Mouse (Mus musculus) midbrain, embryonic 16.5 days (tissue): Measurements from ENCODE around the gene Cdc42ep4. TPM values are rescaled to one million over a fixed set of nuclear protein-coding genes. Genes with fewer than 3 reads are reported as not detected.

Source experiments
- ATAC-seq: fragments of 200-750 bp; cut with Nextera tagmentation; 2 replicates; pipeline ENCODE4 v1.8.0; 2017; ENCODE audit warnings: moderate TSS enrichment
- H3K27ac ChIP-seq: fragments of 300-500 bp; sonication (generic); 2 replicates; pipeline ENCODE4 v1.5.1; 2014; ENCODE audit warnings: mild to moderate bottlenecking, low read length, mixed read lengths
- H3K27me3 ChIP-seq: fragments of 300-500 bp; sonication (generic); 2 replicates; pipeline ENCODE4 v1.6.1; 2014; ENCODE audit warnings: low read depth, low read length, mixed read lengths; ENCODE audit not compliant: control insufficient read depth, insufficient read depth
- H3K36me3 ChIP-seq: fragments of 300-500 bp; sonication (generic); 2 replicates; pipeline ENCODE4 v1.6.1; 2014; ENCODE audit warnings: mild to moderate bottlenecking, low read length, moderate library complexity, mixed read lengths; ENCODE audit not compliant: control insufficient read depth, insufficient read depth
- H3K4me1 ChIP-seq: fragments of 300-500 bp; sonication (generic); 2 replicates; pipeline ENCODE4 v1.6.1; 2014; ENCODE audit warnings: mild to moderate bottlenecking, low read length, mixed read lengths; ENCODE audit not compliant: control insufficient read depth, insufficient read depth
- H3K4me2 ChIP-seq: fragments of 300-500 bp; sonication (generic); 2 replicates; pipeline ENCODE4 v1.6.1; 2014; ENCODE audit warnings: mild to moderate bottlenecking, low read length, mixed read lengths
- H3K4me3 ChIP-seq: fragments of 300-500 bp; sonication (generic); 2 replicates; pipeline ENCODE4 v1.5.1; 2014; ENCODE audit warnings: low read depth, mild to moderate bottlenecking, low read length, moderate library complexity, mixed read lengths
- H3K9ac ChIP-seq: fragments of 300-500 bp; sonication (generic); 2 replicates; pipeline ENCODE4 v1.6.1; 2014; ENCODE audit warnings: low read depth, low read length, mixed read lengths
- H3K9me3 ChIP-seq: fragments of 300-500 bp; sonication (generic); replicated peaks from 2 replicates; pipeline ENCODE4 v1.6.1; 2014; ENCODE audit warnings: mild to moderate bottlenecking, low read length, mixed read lengths; ENCODE audit not compliant: control insufficient read depth, poor library complexity, severe bottlenecking
- WGBS: fragments of 180-500 bp; shearing (Covaris S2); extraction: QIAGEN DNeasy Blood & Tissue Kit; methylation state at CpG from one replicate; pipeline ENCODE4 v1.1.7; 2014; 5-methylcytosine and 5-hydroxymethylcytosine counted together
- polyA plus RNA-seq: library from polyadenylated mRNA; unstranded; fragments of >200 nt; fragmentation: Nextera tagmentation; extraction: Ambion mirVana; gene quantifications from 2 replicates; pipeline ENCODE4 v1.2.1, GENCODE M21; 2015

The Cdc42ep4 gene
- polyA plus RNA-seq, 1 experiment from 2014 or later = 73.2 TPM

DNA sequence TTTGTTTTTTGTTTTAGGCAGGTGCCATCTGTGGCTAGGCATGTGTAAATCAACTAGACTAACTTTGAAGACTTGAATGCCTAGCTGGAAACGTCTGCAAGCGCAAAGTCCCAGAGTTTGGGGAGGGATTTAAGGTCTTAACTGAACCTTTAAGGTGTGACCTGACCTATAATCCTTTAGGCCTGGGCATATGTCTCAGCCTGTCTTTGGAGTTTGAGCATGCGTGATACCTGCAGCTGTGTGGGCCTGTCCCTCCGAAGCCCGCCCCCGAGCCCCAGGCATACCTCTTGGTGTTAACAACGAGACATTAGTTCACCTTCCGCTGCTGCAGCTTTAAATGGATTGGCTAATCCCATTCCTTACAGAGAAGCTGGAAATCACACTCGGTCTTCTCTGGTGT is 3.2 kb upstream of the Cdc42ep4 start:
- Histone ChIP-seq H3K27ac (no peak overlapping the region), H3K4me3 (no peak overlapping the region), H3K4me1 (peaks cover 9% of the 10 kb centered on the region), H3K36me3 (no peaks in the 10 kb centered on the region), H3K27me3 (no peaks in the 10 kb centered on the region), H3K9ac (no peak overlapping the region), H3K4me2 (no peak overlapping the region), H3K9me3 (no peaks in the 10 kb centered on the region)
- 33% methylated on average over 9 of the region's 9 CpGs for WGBS
- ATAC-seq = no peak

DNA sequence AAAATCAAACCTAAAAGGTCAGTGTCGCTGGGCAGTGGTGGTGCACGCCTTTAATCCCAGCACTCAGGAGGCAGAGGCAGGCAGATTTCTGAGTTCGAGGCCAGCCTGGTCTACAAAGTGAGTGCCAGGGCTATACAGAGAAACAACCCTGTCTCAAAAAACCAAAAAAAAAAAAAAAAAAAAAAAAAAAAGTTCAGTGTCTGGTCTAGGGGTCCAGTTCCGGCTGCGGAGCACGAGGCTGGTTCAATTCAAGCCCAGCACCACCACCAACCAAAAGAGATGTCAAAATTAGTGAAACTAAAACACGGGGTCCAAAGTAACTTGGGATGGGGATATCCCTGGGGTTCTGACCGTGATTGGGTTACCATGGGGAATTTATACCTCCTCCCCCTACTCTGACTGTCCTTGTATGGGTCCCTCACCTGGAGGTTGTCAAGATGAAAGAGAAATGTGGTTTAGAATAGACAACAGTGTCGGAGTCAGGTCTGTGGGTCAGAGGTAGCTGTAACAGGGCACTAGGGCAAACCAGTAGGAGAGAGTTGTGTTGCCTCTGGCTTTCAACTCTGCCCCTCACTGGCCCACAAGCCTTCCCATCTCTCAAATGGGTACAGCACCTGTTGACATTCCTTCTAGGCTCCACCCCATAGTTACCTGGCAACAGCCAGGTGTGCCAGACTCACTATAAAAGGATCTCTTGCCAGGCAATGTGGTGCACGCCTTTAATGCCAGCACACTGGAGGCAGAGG is 1.2 kb upstream of the Cdc42ep4 start:
- WGBS = 94% methylated on average over 10 of the region's 10 CpGs
- Histone ChIP-seq H3K36me3 (no peaks in the 10 kb centered on the region), H3K4me1 (peaks cover 29% of the 10 kb centered on the region), H3K9ac (no peak overlapping the region), H3K9me3 (no peaks in the 10 kb centered on the region), H3K4me2 (no peak overlapping the region), H3K27me3 (no peaks in the 10 kb centered on the region), H3K4me3 (no peak overlapping the region), H3K27ac (no peak overlapping the region)
- no peak for ATAC-seq

DNA sequence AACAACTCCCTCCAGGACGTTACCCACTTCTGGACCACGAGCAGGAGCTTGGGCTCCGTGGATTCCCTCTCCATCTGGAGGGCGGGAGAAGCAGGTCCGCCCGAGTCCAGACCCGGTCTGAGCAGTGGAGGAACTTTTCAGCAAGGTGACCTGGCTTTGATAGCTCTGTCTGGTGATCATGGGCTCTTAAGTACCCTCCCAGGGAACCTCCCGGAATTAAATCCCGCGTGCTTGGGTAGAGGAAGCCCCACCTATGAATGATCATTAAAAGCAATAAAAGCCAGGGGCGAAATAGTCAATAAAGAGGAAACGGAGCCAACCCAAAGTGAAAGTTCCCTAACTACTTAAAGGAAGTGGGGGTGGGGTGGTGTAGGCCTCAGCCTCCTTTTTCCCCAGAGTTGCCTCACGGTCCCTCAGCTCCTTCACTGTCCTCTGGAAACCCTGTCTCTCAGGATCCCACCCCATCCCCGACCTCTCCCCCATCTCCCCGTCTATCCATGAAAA is 529 bp upstream of the Cdc42ep4 start:
- peak overlapping the region; percentile 94 for H3K27ac ChIP-seq
- H3K4me2 ChIP-seq = peak overlapping the region; percentile 75
- no peak for ATAC-seq
- H3K4me1 ChIP-seq = peaks cover 33% of the 10 kb centered on the region
- H3K9me3 ChIP-seq = no peaks in the 10 kb centered on the region
- H3K4me3 ChIP-seq = peak overlapping the region; percentile 86
- H3K27me3 ChIP-seq = no peaks in the 10 kb centered on the region
- 27% methylated on average over 15 of the region's 15 CpGs for WGBS
- peak overlapping the region; percentile 55; the same call in 1 of the 2 replicates for H3K9ac ChIP-seq
- no peaks in the 10 kb centered on the region for H3K36me3 ChIP-seq

DNA sequence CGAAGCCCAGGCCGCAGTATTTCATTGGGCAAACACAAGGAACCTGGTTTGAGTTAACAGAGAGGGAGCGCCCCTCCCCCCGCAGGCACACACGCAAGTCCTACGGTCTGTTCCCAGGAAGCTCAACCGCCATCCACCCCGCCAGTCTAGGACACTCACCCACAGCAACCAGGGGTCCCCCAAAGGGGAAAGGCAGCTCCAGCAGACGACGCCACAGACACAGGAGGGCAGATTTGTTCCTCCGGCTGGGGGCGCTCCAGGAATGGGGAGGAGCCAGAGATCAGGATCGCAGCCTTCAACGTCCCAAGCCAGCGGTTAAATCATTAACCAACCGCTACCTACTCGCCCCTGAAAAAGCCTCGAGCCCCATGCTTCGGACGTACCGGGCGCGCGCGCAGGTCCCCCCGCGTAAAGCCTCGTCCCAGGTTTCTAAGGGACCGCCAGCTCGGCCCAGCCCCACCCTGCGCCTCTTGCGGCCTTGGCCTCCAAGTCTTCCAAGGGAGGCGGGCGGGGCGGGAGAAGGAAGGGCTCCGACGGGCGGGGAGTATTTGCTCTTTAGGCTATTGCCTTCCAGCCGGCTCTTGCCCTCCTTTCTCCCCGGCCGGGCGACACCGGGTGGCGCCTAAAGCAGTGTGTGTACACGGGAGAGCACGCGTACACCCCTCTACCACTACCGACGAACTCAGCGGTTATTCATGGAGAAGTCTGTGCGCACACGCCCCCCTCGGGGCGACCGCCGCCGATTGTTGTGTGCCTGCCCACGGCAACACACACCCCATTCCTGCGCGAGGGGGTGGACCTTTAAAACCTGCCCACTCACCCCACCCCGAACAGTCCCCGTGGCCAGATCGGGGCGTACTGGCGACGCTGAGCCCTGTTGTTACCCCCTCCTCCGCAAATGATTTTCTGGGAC is 854 bp downstream of the Cdc42ep4 start:
- H3K27me3 ChIP-seq = no peaks in the 10 kb centered on the region
- H3K27ac ChIP-seq = peak overlapping the region; percentile 94
- H3K9ac ChIP-seq = peak overlapping the region; percentile 89
- no peaks in the 10 kb centered on the region for H3K9me3 ChIP-seq
- H3K36me3 ChIP-seq = no peaks in the 10 kb centered on the region
- H3K4me3 ChIP-seq = peak overlapping the region; percentile 86
- under 1% methylated on average over 62 of the region's 67 CpGs for WGBS
- peaks cover 33% of the 10 kb centered on the region for H3K4me1 ChIP-seq
- H3K4me2 ChIP-seq = peak overlapping the region; percentile 75
- ATAC-seq = peak; percentile 60

DNA sequence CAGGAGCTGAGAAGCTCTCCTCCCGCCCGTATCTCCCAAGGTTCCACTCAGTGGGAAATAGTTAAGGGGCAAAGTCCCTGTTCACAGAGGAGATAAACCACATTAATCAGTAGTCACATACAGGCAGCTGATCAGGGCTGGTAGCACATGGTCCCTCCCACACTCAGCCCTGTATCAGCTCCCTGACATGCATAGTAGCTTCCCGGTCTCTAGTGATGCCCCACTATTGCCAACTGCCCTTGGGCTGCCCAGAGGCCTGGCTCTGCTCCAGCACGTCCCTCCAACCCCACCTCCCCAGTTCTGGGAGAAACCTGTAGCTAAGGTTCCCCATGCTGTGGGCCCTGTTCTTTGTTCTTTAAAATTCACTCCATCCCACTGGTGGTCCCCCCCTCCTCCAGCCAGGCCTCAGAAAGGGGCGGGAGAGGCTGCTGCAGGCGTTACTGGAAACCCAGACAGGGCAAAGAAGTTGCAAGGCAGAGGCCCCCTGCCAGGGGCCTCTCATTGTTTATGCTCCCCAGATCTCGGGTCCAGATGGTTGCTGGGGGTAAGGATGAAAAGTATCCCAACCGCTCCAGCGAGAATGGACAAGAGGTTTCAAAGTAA is 1.8 kb downstream of the Cdc42ep4 start:
- Histone ChIP-seq H3K4me1 (peaks cover 33% of the 10 kb centered on the region), H3K4me3 (peak overlapping the region; percentile 86), H3K4me2 (peak overlapping the region; percentile 75), H3K27me3 (no peaks in the 10 kb centered on the region), H3K27ac (peak overlapping the region; percentile 94), H3K9ac (peak overlapping the region; percentile 89), H3K36me3 (no peaks in the 10 kb centered on the region), H3K9me3 (no peaks in the 10 kb centered on the region)
- ATAC-seq = peak; percentile 22; the same call in 1 of the 2 replicates
- under 1% methylated on average over 9 of the region's 9 CpGs for WGBS

DNA sequence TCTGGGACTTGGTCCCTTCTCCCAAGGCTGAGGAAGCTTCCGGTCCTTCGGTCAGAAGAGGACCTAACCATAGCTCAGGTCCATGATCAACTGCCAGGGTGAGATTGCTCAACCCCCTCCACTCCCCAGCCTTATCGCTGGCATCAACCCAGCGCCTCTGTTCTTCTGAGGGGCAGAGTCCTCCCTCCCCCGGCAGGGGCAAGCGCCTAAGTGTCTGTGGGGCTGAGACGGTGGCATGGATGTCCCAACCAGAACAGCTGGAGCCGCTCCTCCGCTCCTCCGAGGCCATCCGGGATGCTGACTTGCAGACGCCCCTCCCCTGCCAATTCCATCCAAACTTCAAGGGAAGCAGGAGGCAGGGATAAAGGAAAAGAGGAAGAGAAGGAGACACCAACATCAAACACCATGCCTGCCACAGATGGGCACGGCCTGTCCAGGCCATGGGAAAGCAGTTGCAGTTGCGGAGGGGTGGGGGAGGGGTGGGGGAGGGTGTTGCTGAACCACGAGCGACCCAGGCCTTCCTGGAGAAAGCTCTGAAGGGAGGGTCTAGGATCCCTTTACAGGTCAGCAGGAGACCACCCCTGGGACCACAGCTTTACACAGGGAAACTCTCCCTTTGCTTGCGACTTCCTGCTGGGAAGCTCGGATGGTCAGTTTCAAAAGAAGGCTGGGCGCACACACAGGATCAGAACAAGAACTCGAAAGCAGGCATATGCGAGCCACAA is 2.7 kb downstream of the Cdc42ep4 start:
- Histone ChIP-seq H3K36me3 (no peaks in the 10 kb centered on the region), H3K9ac (peak overlapping the region; percentile 89), H3K4me2 (peak overlapping the region; percentile 75), H3K9me3 (no peaks in the 10 kb centered on the region), H3K27ac (no peak overlapping the region), H3K27me3 (no peaks in the 10 kb centered on the region), H3K4me1 (peaks cover 33% of the 10 kb centered on the region), H3K4me3 (peak overlapping the region; percentile 86)
- no peak for ATAC-seq
- WGBS = 11% methylated on average over 21 of the region's 21 CpGs

DNA sequence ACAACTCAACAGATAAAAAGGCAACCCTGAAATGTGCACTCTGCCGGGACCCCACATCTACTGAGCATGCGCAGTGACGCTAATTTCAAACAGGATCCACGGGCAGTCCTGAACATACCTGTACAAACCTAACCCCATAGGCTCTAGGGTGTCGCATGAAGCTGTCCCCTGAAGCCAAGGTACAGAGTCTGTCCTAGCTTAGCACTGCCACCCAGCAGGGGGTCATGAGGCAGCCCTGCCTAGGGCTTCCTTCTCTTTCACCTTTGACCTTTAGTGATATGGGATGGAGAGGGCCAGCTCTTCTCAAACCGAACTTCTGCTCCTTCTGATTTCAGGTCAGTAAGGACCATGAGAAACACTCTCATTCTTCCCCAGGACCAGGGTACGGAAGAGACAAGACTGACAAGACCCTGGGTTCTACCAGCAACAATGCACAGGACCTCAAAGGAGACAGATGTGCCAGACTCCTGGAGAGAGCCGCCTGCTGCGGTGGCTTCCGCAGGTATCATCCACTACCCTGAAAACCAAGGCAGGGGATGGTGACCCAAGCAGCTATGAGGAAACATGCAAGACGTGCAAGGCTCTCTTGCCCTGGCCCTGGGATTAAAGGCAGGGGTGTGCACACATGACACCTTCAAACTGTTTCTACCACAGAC is 3.8 kb downstream of the Cdc42ep4 start:
- 85% methylated on average over 11 of the region's 11 CpGs for WGBS
- ATAC-seq = no peak
- no peak overlapping the region for H3K9ac ChIP-seq
- H3K27me3 ChIP-seq = no peaks in the 10 kb centered on the region
- peaks cover 33% of the 10 kb centered on the region for H3K4me1 ChIP-seq
- H3K9me3 ChIP-seq = no peaks in the 10 kb centered on the region
- H3K4me3 ChIP-seq = no peak overlapping the region
- H3K27ac ChIP-seq = no peak overlapping the region
- H3K4me2 ChIP-seq = no peak overlapping the region
- no peaks in the 10 kb centered on the region for H3K36me3 ChIP-seq

DNA sequence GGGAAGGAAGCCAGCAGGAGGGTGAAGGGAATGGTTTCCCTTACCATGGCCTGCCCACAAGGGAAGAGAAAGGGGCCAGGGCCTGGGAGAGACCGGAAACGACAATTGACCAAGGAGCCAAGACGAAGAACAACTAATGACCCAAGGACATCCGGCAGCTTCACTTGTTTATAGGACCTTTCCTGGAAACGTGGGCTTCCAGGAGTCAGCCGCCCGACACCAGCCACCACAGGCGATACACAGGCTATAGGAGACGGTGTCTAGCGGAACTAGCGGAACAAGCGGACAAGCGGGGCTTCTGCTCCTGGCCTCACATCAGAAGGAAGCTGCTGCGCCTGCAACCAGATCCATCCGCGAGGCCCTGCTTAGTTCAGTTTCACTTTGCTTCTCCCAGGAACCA is 4.6 kb downstream of the Cdc42ep4 start:
- WGBS = 79% methylated on average over 16 of the region's 16 CpGs
- Histone ChIP-seq H3K27ac (no peak overlapping the region), H3K9ac (no peak overlapping the region), H3K4me1 (peaks cover 32% of the 10 kb centered on the region), H3K4me3 (no peak overlapping the region), H3K4me2 (no peak overlapping the region), H3K27me3 (no peaks in the 10 kb centered on the region), H3K9me3 (no peaks in the 10 kb centered on the region), H3K36me3 (no peaks in the 10 kb centered on the region)
- no peak for ATAC-seq
